Mouse (Mus musculus) CD4-positive, CD25-positive, alpha-beta regulatory T cell, adult 4 months (primary cell): ENCODE measurements around the gene Cachd1. TPM values are rescaled to one million over a fixed set of nuclear protein-coding genes. Genes with fewer than 3 reads are reported as not detected.

Experiments
- ATAC-seq: one replicate; pipeline ENCODE4 v1.8.0; 2017
- polyA plus RNA-seq, 2 experiments: library from polyadenylated mRNA; unstranded; fragments of 100-300 nt; shearing (Covaris generic); gene quantifications; one replicate each; pipeline ENCODE4 v1.2.1; 2017

Cachd1 gene
- polyA plus RNA-seq, 2 experiments from 2014 or later: not detected

- no peak for ATAC-seq
Measured at GRCm38 (mm10) chr4:101071570-101071969, 295.1 kb downstream of the Cachd1 start.

GRCm38 (mm10) chr4:101076425-101076824, 299.9 kb downstream of the Cachd1 start:
- no peak for ATAC-seq

Other genes starting within 250 kb of the Cachd1 start
- not detected for gene Gm10577, start 244.0 kb downstream of the Cachd1 start, polyA plus RNA-seq